Mouse (Mus musculus) layer of hippocampus, adult 9-11 months (tissue): ENCODE results near the gene Ltb4r2.

Experiments used
- DNase-seq: peaks from one replicate; pipeline ENCODE4 v3.0.0; 2022

Ltb4r2 gene

GRCm38 (mm10) chr14:55783171-55783957, 22.1 kb downstream of the Ltb4r2 start:
- DNase-seq = no peak

GRCm38 (mm10) chr14:55783958-55784235, 22.7 kb downstream of the Ltb4r2 start, which contains the start of gene Adcy4:
Gene Adcy4, minus strand, starts transcription at chr14:55784095.
- no peak for DNase-seq

- DNase-seq = no peak
Observed at GRCm38 (mm10) chr14:55785195-55785594, 24.0 kb downstream of the Ltb4r2 start.

- DNase-seq = no peak
Observed at GRCm38 (mm10) chr14:55787731-55788130, 26.5 kb downstream of the Ltb4r2 start.

GRCm38 (mm10) chr14:55788256-55789050, 27.2 kb downstream of the Ltb4r2 start, which contains the start of gene Ripk3:
Gene Ripk3, minus strand, starts transcription at chr14:55788865.
- no peak for DNase-seq

- no peak for DNase-seq
Observed at GRCm38 (mm10) chr14:55793461-55793860, 32.2 kb downstream of the Ltb4r2 start.

- no peak for DNase-seq
Observed at GRCm38 (mm10) chr14:55793946-55794345, 32.7 kb downstream of the Ltb4r2 start.

GRCm38 (mm10) chr14:55795380-55796163, 34.3 kb downstream of the Ltb4r2 start:
- DNase-seq = no peak
